Mouse (Mus musculus) hindbrain, embryonic 14.5 days (tissue): ENCODE results near the gene Coro1b. TPM values are rescaled to one million over a fixed set of nuclear protein-coding genes. Genes with fewer than 3 reads are reported as not detected.

Experiments used
- ATAC-seq: fragments of 200-750 bp; cut with Nextera tagmentation; 2 replicates; pipeline ENCODE4 v1.8.0; 2017; ENCODE audit warnings: moderate number of reproducible peaks, mild to moderate bottlenecking, moderate TSS enrichment, moderate library complexity; ENCODE audit not compliant: low FRiP score
- DNase-seq: peaks from one replicate; pipeline ENCODE4 v3.0.0-alpha.2; 2015; ENCODE audit warnings: low spot score
- H3K27ac ChIP-seq: fragments of 300-500 bp; sonication (generic); 2 replicates; pipeline ENCODE4 v1.5.1; 2014; ENCODE audit warnings: mild to moderate bottlenecking, moderate library complexity
- H3K27me3 ChIP-seq: fragments of 300-500 bp; sonication (generic); 2 replicates; pipeline ENCODE4 v1.6.1; 2014; ENCODE audit warnings: mild to moderate bottlenecking, low read length, mixed read lengths; ENCODE audit not compliant: control insufficient read depth, insufficient read depth
- H3K36me3 ChIP-seq: fragments of 300-500 bp; sonication (generic); replicated peaks from 2 replicates; pipeline ENCODE4 v1.6.1; 2014; ENCODE audit not compliant: control insufficient read depth, insufficient read depth
- H3K4me1 ChIP-seq: fragments of 300-500 bp; sonication (generic); replicated peaks from 2 replicates; pipeline ENCODE4 v1.6.1; 2014; ENCODE audit warnings: antibody characterized with exemption, low read length, mixed read lengths; ENCODE audit not compliant: control insufficient read depth, insufficient read depth
- H3K4me2 ChIP-seq: fragments of 300-500 bp; sonication (generic); replicated peaks from 2 replicates; pipeline ENCODE4 v1.6.1; 2014; ENCODE audit warnings: mild to moderate bottlenecking, moderate library complexity
- H3K4me3 ChIP-seq: fragments of 300-500 bp; sonication (generic); replicated peaks from 2 replicates; pipeline ENCODE4 v1.5.1; 2014; ENCODE audit warnings: mild to moderate bottlenecking, low read length
- H3K9ac ChIP-seq: fragments of 300-500 bp; sonication (generic); 2 replicates; pipeline ENCODE4 v1.6.1; 2014
- H3K9me3 ChIP-seq: fragments of 300-500 bp; sonication (generic); 2 replicates; pipeline ENCODE4 v1.6.1; 2016; ENCODE audit warnings: low read length; ENCODE audit not compliant: control insufficient read depth
- WGBS: fragments of 180-500 bp; shearing (Covaris S2); extraction: QIAGEN DNeasy Blood & Tissue Kit; methylation state at CpG from one replicate; pipeline ENCODE4 v1.1.7; 2014; 5-methylcytosine and 5-hydroxymethylcytosine counted together
- polyA plus RNA-seq: library from polyadenylated mRNA; unstranded; fragments of >200 nt; fragmentation: Nextera tagmentation; extraction: Ambion mirVana; gene quantifications from 2 replicates; pipeline ENCODE4 v1.2.1, GENCODE M21; 2014

Gene Coro1b
- polyA plus RNA-seq: 102 TPM in 2 replicates

DNA sequence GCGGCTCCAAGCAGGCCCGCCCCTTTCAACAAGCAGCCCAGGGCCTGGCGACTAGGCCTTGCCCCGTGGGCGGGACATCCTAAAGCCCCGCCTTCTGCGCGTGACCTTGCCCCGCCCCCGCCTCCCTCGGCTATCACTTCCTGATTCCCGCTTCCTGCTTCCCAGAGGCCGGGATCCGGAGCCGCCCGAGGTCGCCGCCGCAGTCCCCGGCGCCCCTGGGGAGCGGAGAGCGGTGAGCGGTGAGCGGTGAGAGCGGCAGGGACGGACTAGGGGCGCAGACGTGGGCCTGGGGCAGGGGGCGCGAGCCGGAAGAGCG lies at the start of gene Coro1b:
TSS of gene Coro1b (plus strand) at position 129 of the 316 bp plus-strand sequence.
- peak within 1 kb of the TSS; percentile 87 for H3K9ac ChIP-seq
- H3K27me3 ChIP-seq: no peaks in the 10 kb centered on the region
- no peaks in the 10 kb centered on the region for H3K9me3 ChIP-seq
- peaks cover 24% of the 10 kb centered on the region for H3K36me3 ChIP-seq
- H3K4me1 ChIP-seq: peaks cover 14% of the 10 kb centered on the region
- under 1% methylated on average over 30 of the region's 33 CpGs for WGBS
- peak; percentile 90 for DNase-seq
- H3K4me2 ChIP-seq: peak within 1 kb of the TSS; percentile 75
- ATAC-seq: peak; percentile 92
- H3K27ac ChIP-seq: peak within 1 kb of the TSS; percentile 61
- peak within 1 kb of the TSS; percentile 80 for H3K4me3 ChIP-seq

DNA sequence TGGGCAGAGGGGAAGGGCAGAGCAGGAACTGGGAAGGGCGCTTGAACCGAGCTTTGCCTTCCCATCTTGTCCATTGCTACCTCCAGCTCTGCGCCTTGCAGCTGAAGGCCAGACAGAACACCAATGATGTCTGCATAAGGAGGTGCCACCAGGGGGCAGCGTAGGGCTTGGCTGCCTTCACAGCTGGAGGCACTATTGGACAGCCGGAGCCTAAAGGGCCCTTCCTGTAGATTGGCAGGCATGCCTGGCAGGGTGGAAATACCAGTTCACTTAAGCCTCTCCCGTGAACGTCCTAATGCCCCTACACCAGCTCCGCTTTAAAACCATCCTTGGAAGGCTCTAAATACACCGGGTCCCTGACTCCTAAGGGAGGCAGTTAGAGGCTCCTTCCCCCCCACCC lies 49.4 kb upstream of the Coro1b start:
- Histone ChIP-seq H3K4me1 (peaks cover 48% of the 10 kb centered on the region), H3K4me3 (no peak overlapping the region), H3K27ac (no peak overlapping the region), H3K9ac (no peak overlapping the region), H3K36me3 (peaks cover 5% of the 10 kb centered on the region), H3K4me2 (peak overlapping the region; percentile 86; the same call in 1 of the 2 replicates), H3K9me3 (no peaks in the 10 kb centered on the region), H3K27me3 (peaks cover 9% of the 10 kb centered on the region; the same call in 1 of the 2 replicates)
- 15% methylated on average over 9 of the region's 9 CpGs for WGBS
- DNase-seq (peak; percentile 87), ATAC-seq (no peak)

DNA sequence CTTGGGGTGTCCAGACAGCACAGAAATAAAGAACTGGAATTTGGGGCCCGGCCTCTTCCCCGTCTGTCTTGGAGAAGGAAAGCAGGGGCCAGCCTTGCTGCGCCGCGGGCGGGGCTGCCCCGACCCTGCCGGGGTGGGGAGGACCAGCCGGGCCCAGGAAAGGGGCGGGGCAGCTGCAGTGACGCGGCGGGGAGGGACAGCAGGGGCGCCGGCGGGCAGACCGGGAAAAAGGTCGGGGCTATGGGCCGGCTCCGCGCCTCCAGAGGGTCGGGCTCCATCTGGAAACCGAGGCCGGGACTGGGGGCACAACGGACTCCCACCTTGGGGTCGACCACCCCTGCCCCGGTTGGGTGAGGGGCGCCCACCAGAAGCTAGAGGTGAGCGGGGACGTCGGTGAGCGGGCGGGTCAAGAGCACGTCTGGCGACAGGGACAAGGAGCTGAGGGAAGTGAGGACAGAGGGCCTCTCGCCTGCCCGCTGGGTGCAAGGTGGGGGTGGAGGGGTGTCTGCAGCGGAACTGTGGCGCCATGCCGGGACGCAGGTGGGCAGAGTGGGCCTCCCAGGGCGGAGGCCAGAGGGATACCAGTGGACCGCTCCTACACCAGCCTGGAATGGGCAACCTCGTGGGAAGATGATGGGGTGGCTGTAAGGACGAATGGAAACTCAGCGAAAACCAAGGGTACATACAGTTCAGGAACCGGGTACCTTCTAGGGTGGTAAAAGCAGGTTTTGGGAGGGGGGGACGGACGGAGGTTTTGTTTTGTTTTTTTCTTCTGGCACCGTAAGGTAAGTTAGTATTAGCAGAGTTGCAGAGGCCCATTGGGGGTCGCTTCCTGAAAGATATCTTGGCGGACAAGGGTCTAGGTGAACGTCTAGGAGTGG lies 48.3 kb upstream of the Coro1b start, which contains the start of gene Pitpnm1:
TSS of gene Pitpnm1 (plus strand) at position 162 of the 881 bp plus-strand sequence.
- ATAC-seq: no peak
- no peak for DNase-seq
- Histone ChIP-seq H3K9ac (peak within 1 kb of the TSS; percentile 75), H3K27ac (peak within 1 kb of the TSS; percentile 53), H3K9me3 (no peaks in the 10 kb centered on the region), H3K4me1 (peaks cover 48% of the 10 kb centered on the region), H3K4me3 (peak within 1 kb of the TSS; percentile 64), H3K27me3 (peaks cover 9% of the 10 kb centered on the region; the same call in 1 of the 2 replicates), H3K36me3 (peaks cover 5% of the 10 kb centered on the region), H3K4me2 (peak within 1 kb of the TSS; percentile 86)
- WGBS: under 1% methylated on average over 52 of the region's 53 CpGs

DNA sequence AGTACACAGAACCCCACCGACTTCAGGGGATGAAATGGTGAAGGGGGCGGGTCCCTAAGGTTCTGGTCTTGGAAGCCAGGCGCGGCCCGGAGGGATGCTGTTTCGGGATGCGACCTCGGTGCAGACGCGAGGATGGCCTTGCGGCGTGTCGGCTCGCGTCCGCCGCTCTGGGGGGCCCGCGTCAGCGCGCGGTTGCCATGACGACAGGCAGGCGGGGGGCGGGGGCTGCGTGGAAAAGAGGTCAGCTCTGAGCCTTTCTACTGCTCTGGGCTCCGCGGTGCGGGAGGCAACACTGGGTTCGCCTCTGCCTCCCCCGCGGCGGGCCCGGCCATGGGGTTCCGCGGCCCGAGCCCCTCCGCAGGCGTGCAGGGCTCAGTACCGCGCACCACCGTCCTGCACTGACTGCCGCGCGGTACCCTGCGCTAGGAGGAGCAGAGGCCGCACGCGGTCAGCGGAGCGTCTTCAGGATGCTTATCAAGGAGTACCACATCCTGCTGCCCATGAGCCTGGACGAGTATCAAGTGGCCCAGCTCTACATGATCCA lies 47.6 kb upstream of the Coro1b start:
- peak overlapping the region; percentile 64 for H3K4me3 ChIP-seq
- H3K9me3 ChIP-seq: no peaks in the 10 kb centered on the region
- DNase-seq (peak; percentile 59), ATAC-seq (no peak; the same call in 1 of the 2 replicates)
- peak overlapping the region; percentile 53 for H3K27ac ChIP-seq
- H3K9ac ChIP-seq: peak overlapping the region; percentile 75
- peak overlapping the region; percentile 86 for H3K4me2 ChIP-seq
- WGBS: under 1% methylated on average over 52 of the region's 52 CpGs
- H3K27me3 ChIP-seq: peaks cover 9% of the 10 kb centered on the region; the same call in 1 of the 2 replicates
- H3K36me3 ChIP-seq: peaks cover 11% of the 10 kb centered on the region
- H3K4me1 ChIP-seq: peaks cover 48% of the 10 kb centered on the region

DNA sequence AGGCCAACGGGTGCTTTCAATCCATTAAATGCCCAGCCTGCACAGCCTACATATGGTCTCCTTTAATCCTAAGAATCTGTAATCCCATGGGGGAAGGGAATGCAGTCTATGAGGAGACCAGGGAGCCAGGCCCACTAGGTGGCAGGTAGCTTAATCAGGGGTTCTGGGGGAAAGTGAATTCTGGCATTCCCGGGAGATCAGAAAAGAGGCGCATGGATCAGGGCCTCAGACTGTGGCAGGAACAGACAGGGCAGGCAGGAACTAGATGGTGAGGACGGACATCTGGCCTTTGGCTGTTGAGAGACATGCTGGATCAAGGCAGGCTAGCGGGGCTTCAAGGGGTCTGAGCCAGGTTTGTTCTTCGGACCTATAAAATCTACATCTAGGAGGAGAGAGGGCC lies 47.0 kb upstream of the Coro1b start:
- H3K4me2 ChIP-seq: peak overlapping the region; percentile 86
- H3K4me3 ChIP-seq: peak overlapping the region; percentile 64
- peak overlapping the region; percentile 75 for H3K9ac ChIP-seq
- DNase-seq: no peak
- peak overlapping the region; percentile 53 for H3K27ac ChIP-seq
- H3K4me1 ChIP-seq: peaks cover 41% of the 10 kb centered on the region
- ATAC-seq: no peak
- 63% methylated on average over 6 of the region's 6 CpGs for WGBS
- no peaks in the 10 kb centered on the region for H3K9me3 ChIP-seq
- H3K27me3 ChIP-seq: peaks cover 9% of the 10 kb centered on the region; the same call in 1 of the 2 replicates
- peaks cover 15% of the 10 kb centered on the region for H3K36me3 ChIP-seq

DNA sequence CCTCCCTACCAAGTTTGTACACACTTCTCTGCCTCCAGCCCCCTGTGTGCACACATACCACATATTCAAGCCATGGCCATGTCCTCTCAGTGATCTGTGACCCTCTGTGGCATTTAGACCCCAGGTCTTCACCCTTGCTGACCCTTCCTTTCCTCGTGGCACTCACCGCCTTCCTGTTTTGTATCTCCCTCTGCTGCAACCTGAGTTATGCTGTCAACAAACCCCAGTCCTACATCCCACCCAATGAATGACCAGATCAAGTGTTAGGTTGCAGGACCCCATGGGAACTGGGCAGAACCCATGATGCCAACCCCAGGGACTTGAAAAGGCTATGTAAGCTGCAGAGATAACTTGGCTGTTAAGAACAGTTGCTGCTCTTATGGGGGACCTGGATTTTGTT lies 46.4 kb upstream of the Coro1b start:
- H3K27me3 ChIP-seq: peaks cover 9% of the 10 kb centered on the region; the same call in 1 of the 2 replicates
- H3K9ac ChIP-seq: peak overlapping the region; percentile 75
- H3K9me3 ChIP-seq: no peaks in the 10 kb centered on the region
- WGBS: 94% methylated on average over 2 of the region's 2 CpGs
- DNase-seq (no peak), ATAC-seq (no peak)
- peaks cover 15% of the 10 kb centered on the region for H3K36me3 ChIP-seq
- H3K27ac ChIP-seq: no peak overlapping the region
- H3K4me3 ChIP-seq: peak overlapping the region; percentile 64
- H3K4me1 ChIP-seq: peaks cover 40% of the 10 kb centered on the region
- peak overlapping the region; percentile 86 for H3K4me2 ChIP-seq

DNA sequence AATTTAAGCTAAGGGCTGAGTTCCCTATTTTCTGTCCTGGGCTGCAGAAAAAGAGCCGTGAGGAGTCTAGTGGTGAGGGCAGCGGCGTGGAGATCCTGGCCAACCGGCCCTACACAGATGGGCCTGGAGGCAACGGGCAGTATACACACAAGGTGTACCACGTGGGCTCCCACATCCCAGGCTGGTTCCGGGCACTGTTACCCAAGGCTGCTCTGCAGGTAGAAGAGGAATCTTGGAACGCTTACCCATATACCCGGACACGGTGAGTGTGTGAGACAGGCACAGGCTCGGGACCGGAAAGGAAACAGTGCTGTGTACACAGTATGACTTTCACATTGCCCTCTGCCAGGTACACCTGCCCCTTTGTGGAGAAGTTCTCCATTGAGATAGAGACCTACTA lies 45.8 kb upstream of the Coro1b start:
- ATAC-seq (no peak), DNase-seq (no peak)
- WGBS: 93% methylated on average over 12 of the region's 12 CpGs
- H3K9ac ChIP-seq: no peak overlapping the region
- peaks cover 38% of the 10 kb centered on the region for H3K4me1 ChIP-seq
- no peaks in the 10 kb centered on the region for H3K9me3 ChIP-seq
- H3K36me3 ChIP-seq: peaks cover 17% of the 10 kb centered on the region
- H3K4me2 ChIP-seq: no peak overlapping the region
- H3K27ac ChIP-seq: no peak overlapping the region
- peaks cover 9% of the 10 kb centered on the region; the same call in 1 of the 2 replicates for H3K27me3 ChIP-seq
- no peak overlapping the region for H3K4me3 ChIP-seq

DNA sequence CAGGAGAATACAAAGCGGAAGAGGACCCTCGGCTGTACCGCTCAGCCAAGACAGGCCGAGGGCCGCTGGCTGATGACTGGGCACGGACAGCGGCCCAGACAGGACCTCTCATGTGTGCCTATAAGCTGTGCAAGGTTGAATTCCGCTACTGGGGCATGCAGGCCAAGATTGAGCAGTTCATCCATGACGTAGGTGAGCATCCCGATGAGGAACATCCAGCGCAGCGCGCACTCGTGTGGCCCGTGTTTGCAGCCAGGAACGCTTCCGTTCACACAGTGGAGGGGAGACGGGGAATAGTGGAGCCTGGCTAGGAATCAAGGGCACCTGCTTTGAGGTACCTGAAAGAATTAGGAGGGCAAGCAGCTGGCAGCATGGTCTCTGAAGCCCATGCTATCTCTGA lies 45.1 kb upstream of the Coro1b start:
- H3K27me3 ChIP-seq: peaks cover 9% of the 10 kb centered on the region; the same call in 1 of the 2 replicates
- no peak overlapping the region for H3K27ac ChIP-seq
- DNase-seq: no peak
- H3K36me3 ChIP-seq: peaks cover 22% of the 10 kb centered on the region
- no peaks in the 10 kb centered on the region for H3K9me3 ChIP-seq
- no peak overlapping the region for H3K4me2 ChIP-seq
- no peak overlapping the region for H3K9ac ChIP-seq
- no peak overlapping the region for H3K4me3 ChIP-seq
- peaks cover 33% of the 10 kb centered on the region for H3K4me1 ChIP-seq
- ATAC-seq: no peak
- WGBS: 93% methylated on average over 18 of the region's 18 CpGs

DNA sequence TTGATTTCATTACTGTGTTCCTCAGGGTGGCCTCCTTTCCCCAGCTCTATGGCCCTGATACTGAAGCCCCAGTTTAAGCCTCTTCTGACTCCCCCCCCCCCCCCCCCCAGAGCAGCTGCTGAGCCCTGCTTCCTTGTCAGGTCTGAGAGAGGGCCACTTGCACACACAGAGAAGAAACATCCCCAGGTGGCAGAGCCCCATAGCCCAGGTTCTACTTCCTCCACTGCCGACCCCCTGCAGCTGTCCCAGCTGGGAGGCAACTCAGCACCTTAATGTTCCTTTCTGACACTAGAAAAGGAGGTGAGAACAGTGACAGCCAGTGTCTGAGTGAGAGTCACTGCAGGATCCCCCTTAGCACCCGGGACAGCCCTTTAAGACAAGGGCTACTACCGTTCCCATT lies 44.6 kb upstream of the Coro1b start:
- Histone ChIP-seq H3K36me3 (peaks cover 27% of the 10 kb centered on the region), H3K9me3 (no peaks in the 10 kb centered on the region), H3K4me1 (peaks cover 30% of the 10 kb centered on the region), H3K9ac (no peak overlapping the region), H3K27ac (no peak overlapping the region), H3K27me3 (peaks cover 9% of the 10 kb centered on the region; the same call in 1 of the 2 replicates), H3K4me3 (no peak overlapping the region), H3K4me2 (no peak overlapping the region)
- WGBS: 88% methylated on average over 3 of the region's 3 CpGs
- DNase-seq (no peak), ATAC-seq (no peak)
